Mouse (Mus musculus): ENCODE measurements at regions not wholly inside any gene's neighbourhood (a gene's known extent, or its start where the extent isn't known, plus 50 kb on each side); places are given as distances from the start of the nearest gene placed in this dataset.

DNA sequence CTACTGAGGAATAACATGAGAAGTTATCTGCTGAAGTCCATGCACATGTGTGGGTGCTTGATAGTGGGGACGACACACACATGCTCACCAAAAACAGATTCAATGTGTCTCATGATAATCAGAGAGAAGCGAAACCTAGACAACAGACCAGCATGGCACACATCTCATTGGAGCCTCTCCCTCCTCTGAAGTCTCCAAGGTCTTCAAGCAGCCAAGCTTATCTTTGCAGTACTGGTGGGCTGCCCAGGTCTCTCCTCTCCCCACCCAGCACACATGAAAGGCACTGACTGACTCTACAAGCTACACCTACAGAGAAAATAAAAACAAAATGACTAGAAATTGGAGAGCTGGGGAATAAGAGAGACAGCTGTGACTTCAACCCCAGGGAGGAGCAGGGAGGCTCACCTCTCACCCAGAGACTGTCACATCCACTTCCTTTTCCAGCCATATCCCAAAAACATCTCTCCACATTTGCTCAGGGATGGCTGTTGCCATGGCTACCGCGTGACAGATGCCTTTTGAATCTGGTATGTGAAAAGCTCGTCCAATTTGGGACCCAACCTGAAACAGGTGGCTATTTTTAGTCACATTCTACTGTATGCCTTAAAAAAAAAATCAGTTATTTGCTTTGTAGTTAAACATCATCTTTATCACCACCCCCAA lies 62.7 kb upstream of the Lclat1 start:
- 0 out of 2 replicates have a peak, but pooled peaks have one; percentile 26 for ATAC-seq (ENCODE audit: insufficient read depth)
- no peak overlapping the region for H3K4me2 ChIP-seq (ENCODE audit: low read depth)
- H3K27me3 ChIP-seq (ENCODE audit: control insufficient read depth, insufficient read depth, low read length): no peaks in the 10 kb centered on the region
- no peak overlapping the region for H3K4me3 ChIP-seq (ENCODE audit: insufficient read depth in 1 of 2, low read depth in 2 of 2, low read length in 2 of 2)
- no peaks in the 10 kb centered on the region for H3K9me3 ChIP-seq (ENCODE audit: control insufficient read depth, low read length)
- no peak overlapping the region for H3K27ac ChIP-seq
- no peaks in the 10 kb centered on the region for H3K4me1 ChIP-seq (replicated peaks; ENCODE audit: control insufficient read depth in 2 of 2, insufficient read depth in 2 of 2, low read length in 1 of 2)
- H3K9ac ChIP-seq (replicated peaks): no peak overlapping the region
- no peak for DNase-seq (ENCODE audit: low read depth in 3 of 3, low spot score in 3 of 3)
- no peak for TF ChIP-seq EP300 (IDR thresholded peaks at IDR 0.05; ENCODE audit: low read depth)
- H3K36me3 ChIP-seq (replicated peaks; ENCODE audit: control insufficient read depth, insufficient read depth, low read depth): no peaks in the 10 kb centered on the region
- WGBS (ENCODE audit: insufficient replicate concordance): 47% methylated on average over 5 of the region's 5 CpGs

DNA sequence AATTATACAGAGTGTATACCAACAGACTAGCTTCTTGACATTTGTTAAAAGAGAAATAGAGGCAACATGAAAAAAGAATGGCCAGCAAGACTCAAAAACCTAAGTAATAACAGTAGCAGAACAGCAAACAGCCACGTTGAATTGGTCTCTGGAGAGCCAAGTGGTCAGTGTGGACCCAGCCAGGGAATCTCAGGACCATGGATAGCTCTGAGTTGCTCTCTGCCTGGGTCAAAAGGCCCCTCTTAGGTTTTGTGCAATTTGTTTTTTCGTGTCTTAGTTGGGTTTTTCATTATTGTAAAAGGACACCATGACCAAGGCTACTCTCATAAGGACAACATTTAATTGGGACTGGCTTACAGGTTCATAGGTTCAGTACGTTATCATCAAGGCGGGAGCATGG lies 60.8 kb upstream of the Lclat1 start:
- WGBS (ENCODE audit: insufficient replicate concordance): 55% methylated on average over 4 of the region's 4 CpGs

DNA sequence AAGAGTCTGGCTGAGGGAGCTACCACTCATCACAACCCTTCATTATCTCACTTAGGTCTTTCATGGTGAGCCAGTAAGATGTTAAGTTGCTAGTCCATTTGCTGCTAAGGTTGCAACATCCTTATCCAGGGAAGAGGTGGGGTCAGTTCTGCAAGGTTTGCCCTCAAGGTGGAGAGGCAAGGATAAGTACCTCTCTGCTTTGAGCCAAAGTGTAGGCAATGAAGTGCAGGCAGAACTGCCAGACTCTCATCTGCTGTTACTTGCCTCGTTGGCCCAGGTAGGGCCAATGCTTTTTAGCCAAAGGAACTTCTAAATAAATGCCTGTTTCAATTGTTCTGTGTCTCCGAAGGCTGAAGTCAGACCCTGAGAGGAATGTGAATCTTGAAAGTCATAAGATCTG lies 59.6 kb upstream of the Lclat1 start:
- H3K9me3 ChIP-seq (ENCODE audit: control insufficient read depth, low read length): no peaks in the 10 kb centered on the region
- ATAC-seq (ENCODE audit: insufficient read depth) (no peak), DNase-seq (ENCODE audit: low read depth in 3 of 3, low spot score in 3 of 3) (no peak)
- no peaks in the 10 kb centered on the region for H3K27me3 ChIP-seq (ENCODE audit: control insufficient read depth, insufficient read depth, low read length)
- no peak overlapping the region for H3K4me3 ChIP-seq (ENCODE audit: insufficient read depth in 1 of 2, low read depth in 2 of 2, low read length in 2 of 2)
- H3K9ac ChIP-seq (replicated peaks): no peak overlapping the region
- 47% methylated on average over 2 of the region's 2 CpGs for WGBS (ENCODE audit: insufficient replicate concordance)
- no peak for TF ChIP-seq EP300 (IDR thresholded peaks at IDR 0.05; ENCODE audit: low read depth)
- TF ChIP-seq CTCF (IDR thresholded peaks at IDR 0.05; ENCODE audit: low read depth): no peak
- no peaks in the 10 kb centered on the region for H3K4me1 ChIP-seq (replicated peaks; ENCODE audit: control insufficient read depth in 2 of 2, insufficient read depth in 2 of 2, low read length in 1 of 2)
- H3K27ac ChIP-seq: no peak overlapping the region
- H3K36me3 ChIP-seq (replicated peaks; ENCODE audit: control insufficient read depth, insufficient read depth, low read depth): no peaks in the 10 kb centered on the region
- no peak overlapping the region for H3K4me2 ChIP-seq (ENCODE audit: low read depth)

More for the DNA sequence above, 60.8 kb upstream of the Lclat1 start:
- no peaks in the 10 kb centered on the region for H3K4me1 ChIP-seq (replicated peaks; ENCODE audit: control insufficient read depth in 2 of 2, insufficient read depth in 2 of 2, low read length in 1 of 2)
- H3K4me2 ChIP-seq (ENCODE audit: low read depth): no peak overlapping the region
- H3K27ac ChIP-seq: no peak overlapping the region
- no peaks in the 10 kb centered on the region for H3K9me3 ChIP-seq (ENCODE audit: control insufficient read depth, low read length)
- TF ChIP-seq EP300 (IDR thresholded peaks at IDR 0.05; ENCODE audit: low read depth) (no peak), CTCF (IDR thresholded peaks at IDR 0.05; ENCODE audit: low read depth) (no peak)
- ATAC-seq (ENCODE audit: insufficient read depth) (no peak), DNase-seq (ENCODE audit: low read depth in 3 of 3, low spot score in 3 of 3) (no peak)
- H3K36me3 ChIP-seq (replicated peaks; ENCODE audit: control insufficient read depth, insufficient read depth, low read depth): no peaks in the 10 kb centered on the region
- no peaks in the 10 kb centered on the region for H3K27me3 ChIP-seq (ENCODE audit: control insufficient read depth, insufficient read depth, low read length)
- H3K4me3 ChIP-seq (ENCODE audit: insufficient read depth in 1 of 2, low read depth in 2 of 2, low read length in 2 of 2): no peak overlapping the region
- no peak overlapping the region for H3K9ac ChIP-seq (replicated peaks)

DNA sequence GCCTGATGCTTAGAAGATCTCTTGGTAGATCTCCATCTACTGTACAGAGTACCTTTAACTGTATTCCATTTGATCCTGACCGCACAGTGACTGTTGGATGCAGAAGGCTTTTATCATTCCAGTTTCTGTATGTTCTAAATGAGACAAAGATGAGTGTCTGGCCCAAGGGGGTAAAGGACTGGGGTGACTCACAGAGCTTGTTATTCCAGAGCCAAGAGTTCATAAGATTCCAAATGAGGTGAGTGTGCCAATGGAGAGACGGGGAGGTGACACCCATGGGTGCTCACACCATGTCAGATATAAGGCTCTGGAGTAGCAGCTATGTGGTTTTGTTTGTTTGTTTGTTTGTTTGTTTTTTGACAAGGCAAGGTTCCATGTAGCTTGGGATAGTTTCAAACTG lies 54.8 kb upstream of the Lclat1 start:
- H3K4me1 ChIP-seq (replicated peaks; ENCODE audit: control insufficient read depth in 2 of 2, insufficient read depth in 2 of 2, low read length in 1 of 2): peaks cover 0 to 2% of the 10 kb centered on the region in 2 experiments; a peak in 1 of 4 replicates

DNA sequence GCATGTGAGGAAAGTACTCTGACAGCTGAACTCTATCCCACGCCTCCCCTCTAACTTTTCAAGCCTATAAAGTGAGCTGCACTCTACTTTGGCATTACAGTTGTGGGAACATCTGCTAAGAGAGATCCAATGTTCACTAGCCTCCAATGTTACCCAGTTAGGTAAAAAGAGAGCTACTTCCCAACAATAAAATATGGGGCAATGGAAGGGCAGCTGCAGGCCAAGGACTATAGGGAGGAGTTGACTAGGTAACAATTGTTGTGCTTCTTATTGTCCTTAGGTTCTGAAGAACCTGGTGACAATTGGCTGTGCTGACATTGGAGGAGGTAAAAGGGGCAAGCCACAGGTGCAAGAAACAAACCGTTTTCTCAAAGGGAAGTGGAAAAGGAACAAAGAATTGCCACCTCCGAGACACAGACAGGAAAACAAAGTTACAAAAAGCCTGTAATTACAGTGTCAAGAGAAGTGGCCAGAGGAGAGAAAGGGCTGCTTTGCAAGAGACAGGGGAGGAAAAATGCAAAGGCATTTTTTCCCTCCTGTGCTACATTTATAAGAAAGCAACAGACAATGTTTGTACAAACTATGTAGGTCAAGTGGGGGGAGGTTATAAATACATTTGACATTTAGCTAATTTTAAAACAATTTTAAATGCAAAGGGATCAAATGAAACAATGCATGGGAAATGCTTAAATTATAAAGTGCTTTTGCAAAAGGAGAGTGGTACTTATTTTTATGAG lies 54.1 kb upstream of the Lclat1 start:
- no peaks in the 10 kb centered on the region for H3K27me3 ChIP-seq (ENCODE audit: control insufficient read depth, insufficient read depth, low read length)
- no peak overlapping the region for H3K4me2 ChIP-seq (ENCODE audit: low read depth)
- peaks cover 0 to 2% of the 10 kb centered on the region in 2 experiments; a peak in 1 of 4 replicates for H3K4me1 ChIP-seq (replicated peaks; ENCODE audit: control insufficient read depth in 2 of 2, insufficient read depth in 2 of 2, low read length in 1 of 2)
- ATAC-seq (ENCODE audit: insufficient read depth) (no peak), DNase-seq (ENCODE audit: low read depth in 3 of 3, low spot score in 3 of 3) (no peak)
- WGBS (ENCODE audit: insufficient replicate concordance): 20% methylated on average over 3 of the region's 3 CpGs
- no peak overlapping the region for H3K9ac ChIP-seq (replicated peaks)
- no peaks in the 10 kb centered on the region for H3K9me3 ChIP-seq (ENCODE audit: control insufficient read depth, low read length)
- H3K4me3 ChIP-seq (ENCODE audit: insufficient read depth in 1 of 2, low read depth in 2 of 2, low read length in 2 of 2): no peak overlapping the region
- H3K36me3 ChIP-seq (replicated peaks; ENCODE audit: control insufficient read depth, insufficient read depth, low read depth): no peaks in the 10 kb centered on the region
- H3K27ac ChIP-seq: no peak overlapping the region
- TF ChIP-seq CTCF (IDR thresholded peaks at IDR 0.05; ENCODE audit: low read depth) (no peak), EP300 (IDR thresholded peaks at IDR 0.05; ENCODE audit: low read depth) (no peak)

More for the DNA sequence above, 54.8 kb upstream of the Lclat1 start:
- no peak overlapping the region for H3K4me3 ChIP-seq (ENCODE audit: insufficient read depth in 1 of 2, low read depth in 2 of 2, low read length in 2 of 2)
- no peaks in the 10 kb centered on the region for H3K27me3 ChIP-seq (ENCODE audit: control insufficient read depth, insufficient read depth, low read length)
- H3K27ac ChIP-seq: no peak overlapping the region
- no peaks in the 10 kb centered on the region for H3K36me3 ChIP-seq (replicated peaks; ENCODE audit: control insufficient read depth, insufficient read depth, low read depth)
- WGBS (ENCODE audit: insufficient replicate concordance): 78% methylated on average over 2 of the region's 2 CpGs
- ATAC-seq (ENCODE audit: insufficient read depth) (no peak), DNase-seq (ENCODE audit: low read depth in 3 of 3, low spot score in 3 of 3) (no peak)
- H3K4me2 ChIP-seq (ENCODE audit: low read depth): no peak overlapping the region
- TF ChIP-seq EP300 (IDR thresholded peaks at IDR 0.05; ENCODE audit: low read depth): no peak
- no peak for TF ChIP-seq CTCF (IDR thresholded peaks at IDR 0.05; ENCODE audit: low read depth)
- H3K9me3 ChIP-seq (ENCODE audit: control insufficient read depth, low read length): no peaks in the 10 kb centered on the region
- no peak overlapping the region for H3K9ac ChIP-seq (replicated peaks)
